Mouse (Mus musculus) intestine, embryonic 14.5 days (tissue): ENCODE measurements around the gene Sarm1. TPM values are rescaled to one million over a fixed set of nuclear protein-coding genes. Genes with fewer than 3 reads are reported as not detected.
A peak's percentile ranks its signal among the peaks of the same experiment; 100 is the strongest.

Source experiments
- ATAC-seq: fragments of 200-750 bp; cut with Nextera tagmentation; replicated peaks from 2 replicates; pipeline ENCODE4 v1.8.0; 2017; ENCODE audit warnings: low read depth, moderate number of reproducible peaks, moderate TSS enrichment, moderate library complexity; ENCODE audit not compliant: low FRiP score, low TSS enrichment
- DNase-seq: peaks from one replicate; pipeline ENCODE4 v3.0.0-alpha.2; 2018; ENCODE audit warnings: low spot score
- H3K27ac ChIP-seq: fragments of 300-500 bp; sonication (generic); 2 replicates; pipeline ENCODE4 v1.5.1; 2014; ENCODE audit warnings: low read depth, mild to moderate bottlenecking, control low read depth
- H3K27me3 ChIP-seq: fragments of 300-500 bp; sonication (generic); replicated peaks from 2 replicates; pipeline ENCODE4 v1.6.1; 2014; ENCODE audit warnings: low read length, control low read depth; ENCODE audit not compliant: control insufficient read depth, insufficient read depth
- H3K36me3 ChIP-seq: fragments of 300-500 bp; sonication (generic); 2 replicates; pipeline ENCODE4 v1.6.1; 2014; ENCODE audit warnings: low read length, control low read depth; ENCODE audit not compliant: control insufficient read depth, insufficient read depth
- H3K4me1 ChIP-seq: fragments of 300-500 bp; sonication (generic); replicated peaks from 2 replicates; pipeline ENCODE4 v1.6.1; 2014; ENCODE audit warnings: low read length, control low read depth, mixed read lengths; ENCODE audit not compliant: control insufficient read depth, insufficient read depth
- H3K4me2 ChIP-seq: fragments of 300-500 bp; sonication (generic); 2 replicates; pipeline ENCODE4 v1.6.1; 2014; ENCODE audit warnings: low read length
- H3K4me3 ChIP-seq: fragments of 300-500 bp; sonication (generic); 2 replicates; pipeline ENCODE4 v1.5.1; 2014; ENCODE audit warnings: low read depth, low read length, control low read depth, mixed read lengths
- H3K9ac ChIP-seq: fragments of 300-500 bp; sonication (generic); 2 replicates; pipeline ENCODE4 v1.6.1; 2014; ENCODE audit warnings: mild to moderate bottlenecking, low read length
- H3K9me3 ChIP-seq: fragments of 300-500 bp; sonication (generic); 2 replicates; pipeline ENCODE4 v1.6.1; 2016; ENCODE audit warnings: low read length, control low read depth; ENCODE audit not compliant: control insufficient read depth
- WGBS: fragments of 180-500 bp; shearing (Covaris S2); extraction: QIAGEN DNeasy Blood & Tissue Kit; methylation state at CpG from one replicate; pipeline ENCODE4 v1.1.7; 2014; 5-methylcytosine and 5-hydroxymethylcytosine counted together
- polyA plus RNA-seq: library from polyadenylated mRNA; unstranded; fragments of >200 nt; fragmentation: Nextera tagmentation; extraction: Ambion mirVana; gene quantifications from 2 replicates; pipeline ENCODE4 v1.2.1, GENCODE M21; 2014

Gene Sarm1
- polyA plus RNA-seq, 1 experiment from 2014 or later, result 4.2 TPM

- ATAC-seq (no peak), DNase-seq (no peak)
- Histone ChIP-seq H3K4me2 (no peak overlapping the region), H3K27ac (no peak overlapping the region; the same call in 1 of the 2 replicates), H3K9me3 (0 out of 2 replicates have a peak, but pooled peaks cover 3% of the 10 kb centered on the region), H3K4me1 (peaks cover 15% of the 10 kb centered on the region; the same call in 1 of the 2 replicates), H3K4me3 (no peak overlapping the region), H3K36me3 (no peaks in the 10 kb centered on the region), H3K27me3 (no peaks in the 10 kb centered on the region), H3K9ac (no peak overlapping the region)
- 68% methylated on average over 5 of the region's 5 CpGs for WGBS
Measured at GRCm38 (mm10) chr11:78462669-78463068, 34.9 kb downstream of the Sarm1 start.

- Histone ChIP-seq H3K27me3 (no peaks in the 10 kb centered on the region), H3K27ac (no peak overlapping the region), H3K4me3 (no peak overlapping the region), H3K4me1 (peaks cover 15% of the 10 kb centered on the region; the same call in 1 of the 2 replicates), H3K36me3 (no peaks in the 10 kb centered on the region), H3K9ac (no peak overlapping the region), H3K4me2 (no peak overlapping the region), H3K9me3 (0 out of 2 replicates have a peak, but pooled peaks cover 3% of the 10 kb centered on the region)
- WGBS, result 93% methylated on average over 1 of the region's 1 CpGs
- ATAC-seq (no peak), DNase-seq (no peak)
Measured at GRCm38 (mm10) chr11:78461894-78462293, 35.7 kb downstream of the Sarm1 start.

- no peaks in the 10 kb centered on the region for H3K27me3 ChIP-seq
- no peak overlapping the region for H3K27ac ChIP-seq
- no peak for DNase-seq
- H3K36me3 ChIP-seq, result no peaks in the 10 kb centered on the region
- no peak overlapping the region for H3K9ac ChIP-seq
- H3K9me3 ChIP-seq, result 0 out of 2 replicates have a peak, but pooled peaks cover 3% of the 10 kb centered on the region
- H3K4me3 ChIP-seq, result no peak overlapping the region
- H3K4me1 ChIP-seq, result no peaks in the 10 kb centered on the region
- ATAC-seq, result no peak
- no peak overlapping the region for H3K4me2 ChIP-seq
- WGBS, result 81% methylated on average over 17 of the region's 17 CpGs
Measured at GRCm38 (mm10) chr11:78458740-78459139, 38.8 kb downstream of the Sarm1 start.

- Histone ChIP-seq H3K4me3 (no peak overlapping the region), H3K9ac (no peak overlapping the region), H3K4me2 (no peak overlapping the region), H3K36me3 (no peaks in the 10 kb centered on the region), H3K9me3 (no peaks in the 10 kb centered on the region), H3K4me1 (no peaks in the 10 kb centered on the region), H3K27ac (no peak overlapping the region), H3K27me3 (no peaks in the 10 kb centered on the region)
- peak; percentile 58 for DNase-seq
- WGBS, result 38% methylated on average over 5 of the region's 5 CpGs
- no peak for ATAC-seq
Measured at GRCm38 (mm10) chr11:78455308-78455707, 42.2 kb downstream of the Sarm1 start.

- no peaks in the 10 kb centered on the region for H3K4me1 ChIP-seq
- no peak overlapping the region for H3K9ac ChIP-seq
- H3K27me3 ChIP-seq, result no peaks in the 10 kb centered on the region
- H3K27ac ChIP-seq, result no peak overlapping the region
- H3K9me3 ChIP-seq, result no peaks in the 10 kb centered on the region
- WGBS, result 71% methylated on average over 7 of the region's 7 CpGs
- H3K4me2 ChIP-seq, result no peak overlapping the region
- H3K36me3 ChIP-seq, result no peaks in the 10 kb centered on the region
- DNase-seq (no peak), ATAC-seq (no peak)
- H3K4me3 ChIP-seq, result no peak overlapping the region
Measured at GRCm38 (mm10) chr11:78454276-78454675, 43.3 kb downstream of the Sarm1 start.

- no peak overlapping the region for H3K27ac ChIP-seq
- no peak overlapping the region for H3K9ac ChIP-seq
- 14% methylated on average over 4 of the region's 4 CpGs for WGBS
- peak; percentile 80 for DNase-seq
- no peak overlapping the region for H3K4me3 ChIP-seq
- no peak for ATAC-seq
- H3K4me1 ChIP-seq, result no peaks in the 10 kb centered on the region
- H3K4me2 ChIP-seq, result no peak overlapping the region
- no peaks in the 10 kb centered on the region for H3K9me3 ChIP-seq
- no peaks in the 10 kb centered on the region for H3K27me3 ChIP-seq
- H3K36me3 ChIP-seq, result no peaks in the 10 kb centered on the region
Measured at GRCm38 (mm10) chr11:78453675-78454074, 43.9 kb downstream of the Sarm1 start.

GRCm38 (mm10) chr11:78450337-78450736, 47.2 kb downstream of the Sarm1 start:
- Histone ChIP-seq H3K9ac (no peak overlapping the region), H3K9me3 (no peaks in the 10 kb centered on the region), H3K4me1 (no peaks in the 10 kb centered on the region), H3K4me3 (no peak overlapping the region), H3K4me2 (no peak overlapping the region), H3K27me3 (no peaks in the 10 kb centered on the region), H3K36me3 (no peaks in the 10 kb centered on the region), H3K27ac (no peak overlapping the region)
- WGBS, result 49% methylated on average over 2 of the region's 2 CpGs
- DNase-seq (no peak), ATAC-seq (no peak)

GRCm38 (mm10) chr11:78448242-78448641, 49.3 kb downstream of the Sarm1 start:
- no peak overlapping the region for H3K4me2 ChIP-seq
- H3K9me3 ChIP-seq, result no peaks in the 10 kb centered on the region
- H3K36me3 ChIP-seq, result no peaks in the 10 kb centered on the region
- H3K4me1 ChIP-seq, result no peaks in the 10 kb centered on the region
- H3K4me3 ChIP-seq, result no peak overlapping the region
- ATAC-seq, result no peak
- DNase-seq, result no peak
- H3K9ac ChIP-seq, result no peak overlapping the region
- H3K27me3 ChIP-seq, result no peaks in the 10 kb centered on the region
- H3K27ac ChIP-seq, result no peak overlapping the region
- 91% methylated on average over 1 of the region's 1 CpGs for WGBS

- WGBS, result 61% methylated on average over 3 of the region's 3 CpGs
- Histone ChIP-seq H3K36me3 (no peaks in the 10 kb centered on the region), H3K4me3 (no peak overlapping the region), H3K27ac (no peak overlapping the region), H3K4me2 (no peak overlapping the region), H3K4me1 (no peaks in the 10 kb centered on the region), H3K9ac (no peak overlapping the region), H3K27me3 (no peaks in the 10 kb centered on the region), H3K9me3 (no peaks in the 10 kb centered on the region)
- no peak for ATAC-seq
- DNase-seq, result no peak
Measured at GRCm38 (mm10) chr11:78447168-78447567, 50.4 kb downstream of the Sarm1 start.
